Mouse (Mus musculus) adipose tissue, adult 10 weeks (tissue): ENCODE measurements around the gene Cnpy4. TPM values are rescaled to one million over a fixed set of nuclear protein-coding genes. Genes with fewer than 3 reads are reported as not detected.

ENCODE experiments used
- polyA plus RNA-seq: library from polyadenylated mRNA; stranded (reverse); fragments of 350-450 nt; fragmentation: Illumina TruSeq; extraction: RNeasy Lipid Tissue Mini Kit (QIAGEN cat#74804); gene quantifications from one replicate; pipeline ENCODE4 v1.2.3, GENCODE M21; 2014; ENCODE audit warnings: low read depth, low replicate concordance

Cnpy4 gene
- polyA plus RNA-seq = 20.6 TPM

GRCm38 (mm10) chr5:138186950-138187638, at the start of gene Cnpy4, which contains the start of gene Taf6:
TSS of gene Cnpy4 (plus strand) at chr5:138187485.
TSS of gene Taf6 (minus strand) at chr5:138187451.

GRCm38 (mm10) chr5:138155443-138155976, 31.8 kb upstream of the Cnpy4 start, which contains the start of gene Zfp113:
TSS of gene Zfp113 (minus strand) at chr5:138155744.

GRCm38 (mm10) chr5:138160842-138161665, 26.2 kb upstream of the Cnpy4 start, which contains the start of gene Cops6:
TSS of gene Cops6 (plus strand) at chr5:138161071.

GRCm38 (mm10) chr5:138171695-138172491, 15.4 kb upstream of the Cnpy4 start, which contains the start of the genes Ap4m1 and Mcm7:
TSS of gene Ap4m1 (plus strand) at chr5:138172002.
TSS of gene Mcm7 (minus strand) at chr5:138172422.

GRCm38 (mm10) chr5:138193771-138194727, 6.8 kb downstream of the Cnpy4 start, which contains the start of gene Mblac1:
TSS of gene Mblac1 (plus strand) at chr5:138194314.

GRCm38 (mm10) chr5:138225700-138226099, 38.4 kb downstream of the Cnpy4 start, which contains the start of gene Nxpe5:
TSS of gene Nxpe5 (plus strand) at chr5:138225898.

Other genes with a start within 250 kb of the Cnpy4 start
- gene Gjc3, start 224.4 kb upstream of the Cnpy4 start, polyA plus RNA-seq = 0.10 TPM
- gene Azgp1, start 206.0 kb upstream of the Cnpy4 start, polyA plus RNA-seq = 1.3 TPM
- gene Smok3a, start 166.2 kb upstream of the Cnpy4 start, polyA plus RNA-seq = not detected
- 0.36 TPM for gene Smok3b, start 166.1 kb upstream of the Cnpy4 start, polyA plus RNA-seq
- not detected for gene Smok3c, start 134.3 kb upstream of the Cnpy4 start, polyA plus RNA-seq
- 11.2 TPM for gene Zkscan1, start 102.4 kb upstream of the Cnpy4 start, polyA plus RNA-seq
- gene Zscan21, start 70.6 kb upstream of the Cnpy4 start, polyA plus RNA-seq = 19.0 TPM
- 6.9 TPM for gene Zfp113, start 31.7 kb upstream of the Cnpy4 start, polyA plus RNA-seq
- gene Cops6, start 26.4 kb upstream of the Cnpy4 start, polyA plus RNA-seq = 124 TPM
- 26.6 TPM for gene Ap4m1, start 15.5 kb upstream of the Cnpy4 start, polyA plus RNA-seq
- gene Mcm7, start 15.1 kb upstream of the Cnpy4 start, polyA plus RNA-seq = 26.1 TPM
- 29.0 TPM for gene Taf6, start within 50 bp of the Cnpy4 start, polyA plus RNA-seq
- 5.7 TPM for gene Mblac1, start 6.8 kb downstream of the Cnpy4 start, polyA plus RNA-seq
- gene Nxpe5, start 38.4 kb downstream of the Cnpy4 start, polyA plus RNA-seq = 22.5 TPM
- gene Lamtor4, start 68.0 kb downstream of the Cnpy4 start, polyA plus RNA-seq = 169 TPM
- gene BC037034, start 76.5 kb downstream of the Cnpy4 start, polyA plus RNA-seq = 57.0 TPM
- gene Gal3st4, start 85.4 kb downstream of the Cnpy4 start, polyA plus RNA-seq = 36.2 TPM
- gene Gm43720, start 92.5 kb downstream of the Cnpy4 start, polyA plus RNA-seq = 1.8 TPM
- 11.8 TPM for gene Gpc2, start 92.5 kb downstream of the Cnpy4 start, polyA plus RNA-seq
- 10.9 TPM for gene Stag3, start 92.8 kb downstream of the Cnpy4 start, polyA plus RNA-seq
- 0.30 TPM for gene Pvrig, start 154.5 kb downstream of the Cnpy4 start, polyA plus RNA-seq